Mouse (Mus musculus) limb, embryonic 15.5 days (tissue): Measurements from ENCODE around the gene Sdsl. TPM values are rescaled to one million over a fixed set of nuclear protein-coding genes. Genes with fewer than 3 reads are reported as not detected.

Source experiments
- ATAC-seq: fragments of 200-750 bp; cut with Nextera tagmentation; 2 replicates; pipeline ENCODE4 v1.8.0; 2017; ENCODE audit warnings: low read depth, moderate TSS enrichment; ENCODE audit not compliant: insufficient number of reproducible peaks, low FRiP score, low TSS enrichment
- H3K27ac ChIP-seq: fragments of 300-500 bp; sonication (generic); 2 replicates; pipeline ENCODE4 v1.5.1; 2015; ENCODE audit warnings: moderate library complexity, mild to moderate bottlenecking, inconsistent platforms
- H3K27me3 ChIP-seq: fragments of 300-500 bp; sonication (generic); 2 replicates; pipeline ENCODE4 v1.6.1; 2015; ENCODE audit warnings: inconsistent platforms
- H3K36me3 ChIP-seq: fragments of 300-500 bp; sonication (generic); 2 replicates; pipeline ENCODE4 v1.6.1; 2015; ENCODE audit warnings: inconsistent platforms
- H3K4me1 ChIP-seq: fragments of 300-500 bp; sonication (generic); 2 replicates; pipeline ENCODE4 v1.6.1; 2015; ENCODE audit warnings: inconsistent platforms
- H3K4me2 ChIP-seq: fragments of 300-500 bp; sonication (generic); 2 replicates; pipeline ENCODE4 v1.6.1; 2015; ENCODE audit warnings: mild to moderate bottlenecking, inconsistent platforms
- H3K4me3 ChIP-seq: fragments of 300-500 bp; sonication (generic); 2 replicates; pipeline ENCODE4 v1.5.1; 2015; ENCODE audit warnings: mild to moderate bottlenecking, inconsistent platforms
- H3K9ac ChIP-seq: fragments of 300-500 bp; sonication (generic); 2 replicates; pipeline ENCODE4 v1.6.1; 2015; ENCODE audit warnings: inconsistent platforms
- H3K9me3 ChIP-seq: fragments of 300-500 bp; sonication (generic); 2 replicates; pipeline ENCODE4 v1.6.1; 2016; ENCODE audit warnings: inconsistent platforms
- WGBS: fragments of 180-500 bp; shearing (Covaris S2); methylation state at CpG from one replicate; pipeline ENCODE4 v1.1.7; 2015; 5-methylcytosine and 5-hydroxymethylcytosine counted together
- polyA plus RNA-seq: library from polyadenylated mRNA; unstranded; fragments of >200 nt; fragmentation: Nextera tagmentation; extraction: Ambion mirVana; gene quantifications from 2 replicates; pipeline ENCODE4 v1.2.1, GENCODE M21; 2015

The Sdsl gene
- polyA plus RNA-seq, 1 experiment from 2014 or later, result 0.95 TPM

DNA sequence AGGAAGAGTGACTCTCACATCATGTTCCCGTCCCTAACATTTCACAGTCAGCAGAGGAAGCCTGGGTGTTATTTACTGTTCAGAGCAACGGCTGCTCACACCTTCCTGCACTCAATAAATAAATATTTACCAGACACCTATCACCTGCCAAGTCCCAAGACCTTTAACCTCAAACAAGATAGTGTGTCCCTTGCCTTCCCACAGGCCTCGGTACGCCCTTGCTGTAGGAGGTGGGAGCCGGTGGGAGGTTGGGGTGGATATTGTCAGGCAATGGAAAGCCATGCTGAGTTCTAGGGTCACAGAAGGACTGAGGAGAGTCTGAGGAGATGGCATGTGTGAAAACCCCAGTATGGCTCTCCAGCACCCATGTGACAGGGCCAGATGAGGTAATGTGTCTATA lies 4.3 kb downstream of the Sdsl start:
- no peaks in the 10 kb centered on the region for H3K9me3 ChIP-seq
- no peaks in the 10 kb centered on the region for H3K4me1 ChIP-seq
- WGBS, result 76% methylated on average over 5 of the region's 5 CpGs
- H3K27ac ChIP-seq, result no peak overlapping the region
- no peaks in the 10 kb centered on the region for H3K36me3 ChIP-seq
- no peak overlapping the region for H3K9ac ChIP-seq
- 0 out of 2 replicates have a peak, but pooled peaks cover under 1% of the 10 kb centered on the region for H3K27me3 ChIP-seq
- no peak overlapping the region for H3K4me3 ChIP-seq
- H3K4me2 ChIP-seq, result no peak overlapping the region
- no peak for ATAC-seq

GRCm38 (mm10) chr5:120467026-120467425 lies 5.6 kb downstream of the Sdsl start:
- Histone ChIP-seq H3K4me1 (no peaks in the 10 kb centered on the region), H3K27me3 (peaks cover 8% of the 10 kb centered on the region; the same call in 1 of the 2 replicates), H3K4me2 (no peak overlapping the region), H3K36me3 (no peaks in the 10 kb centered on the region), H3K9ac (no peak overlapping the region), H3K9me3 (no peaks in the 10 kb centered on the region), H3K27ac (no peak overlapping the region), H3K4me3 (no peak overlapping the region)
- 10% methylated on average over 4 of the region's 4 CpGs for WGBS
- no peak for ATAC-seq

GRCm38 (mm10) chr5:120465860-120466259 lies 6.8 kb downstream of the Sdsl start:
- no peaks in the 10 kb centered on the region for H3K36me3 ChIP-seq
- H3K27me3 ChIP-seq, result peaks cover 18% of the 10 kb centered on the region
- H3K9me3 ChIP-seq, result no peaks in the 10 kb centered on the region
- 84% methylated on average over 6 of the region's 6 CpGs for WGBS
- H3K4me1 ChIP-seq, result no peaks in the 10 kb centered on the region
- no peak for ATAC-seq
- H3K4me2 ChIP-seq, result no peak overlapping the region
- no peak overlapping the region for H3K27ac ChIP-seq
- H3K9ac ChIP-seq, result no peak overlapping the region
- H3K4me3 ChIP-seq, result no peak overlapping the region

DNA sequence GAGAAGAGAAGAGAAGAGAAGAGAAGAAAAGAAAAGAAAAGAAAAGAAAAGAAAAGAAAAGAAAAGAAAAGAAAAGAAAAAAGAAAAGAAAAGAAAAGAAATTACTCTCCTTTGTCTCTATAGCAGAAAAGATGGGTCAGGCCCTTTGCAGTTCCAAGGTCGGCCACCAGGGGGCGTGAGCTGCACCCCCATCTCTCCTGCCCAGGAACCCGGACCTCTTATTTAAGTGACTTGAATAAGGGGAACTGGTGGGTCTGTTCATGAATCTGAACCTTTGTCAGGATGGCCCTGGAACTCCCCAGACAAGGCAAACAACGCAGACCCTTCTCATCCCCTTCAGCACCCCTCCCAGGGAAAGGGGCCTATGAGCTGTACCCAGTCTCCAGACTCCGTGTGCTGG lies 7.5 kb downstream of the Sdsl start:
- Histone ChIP-seq H3K27me3 (peaks cover 21% of the 10 kb centered on the region), H3K36me3 (no peaks in the 10 kb centered on the region), H3K9ac (no peak overlapping the region), H3K4me1 (no peaks in the 10 kb centered on the region), H3K4me2 (no peak overlapping the region), H3K27ac (no peak overlapping the region), H3K4me3 (no peak overlapping the region), H3K9me3 (no peaks in the 10 kb centered on the region)
- no peak for ATAC-seq
- WGBS, result 39% methylated on average over 5 of the region's 5 CpGs

DNA sequence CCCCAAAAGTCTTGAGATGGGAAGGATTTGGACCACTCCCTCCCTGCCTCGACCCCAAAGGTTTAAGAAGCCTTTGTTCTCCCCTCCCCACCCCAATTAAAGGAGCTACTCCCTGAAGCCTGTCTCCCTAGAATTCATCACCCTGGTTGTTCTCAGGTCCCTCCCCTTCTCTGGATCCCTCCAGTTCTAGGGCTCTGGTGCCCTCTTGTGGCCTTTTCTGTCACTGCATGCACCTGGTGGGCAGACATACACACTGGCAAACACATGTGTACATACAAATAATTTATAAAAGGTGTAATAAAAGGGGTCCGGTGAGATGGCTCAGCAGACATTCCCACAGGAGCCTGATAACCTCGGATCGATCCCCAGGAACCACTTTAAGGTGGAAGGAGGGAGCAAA lies 8.3 kb downstream of the Sdsl start:
- ATAC-seq, result no peak
- Histone ChIP-seq H3K27ac (no peak overlapping the region), H3K27me3 (peaks cover 26% of the 10 kb centered on the region), H3K4me1 (no peaks in the 10 kb centered on the region), H3K4me2 (no peak overlapping the region), H3K36me3 (no peaks in the 10 kb centered on the region), H3K4me3 (no peak overlapping the region), H3K9ac (no peak overlapping the region), H3K9me3 (no peaks in the 10 kb centered on the region)
- WGBS, result 79% methylated on average over 4 of the region's 4 CpGs

DNA sequence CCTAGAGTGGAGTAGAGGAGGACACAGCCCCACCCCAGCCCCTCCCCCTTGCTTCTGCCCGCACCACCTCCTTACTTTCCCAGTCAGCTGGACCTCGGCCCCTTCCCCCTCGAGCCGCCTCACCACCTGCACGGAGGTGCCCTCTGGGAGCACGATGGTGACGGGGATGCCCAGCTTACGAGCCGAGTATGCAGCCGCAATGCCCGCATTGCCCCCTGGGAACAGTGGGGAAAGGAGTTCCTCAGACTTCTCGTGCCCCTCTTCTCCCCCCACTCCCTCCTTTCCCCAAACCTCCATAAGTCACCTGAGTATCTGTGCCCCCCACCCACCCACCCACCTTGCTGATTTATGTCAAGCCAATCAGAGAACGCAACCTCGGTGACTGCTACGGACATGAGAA lies 10.7 kb downstream of the Sdsl start:
- H3K4me2 ChIP-seq, result no peak overlapping the region
- no peak overlapping the region for H3K9ac ChIP-seq
- no peak overlapping the region for H3K4me3 ChIP-seq
- 64% methylated on average over 15 of the region's 15 CpGs for WGBS
- no peaks in the 10 kb centered on the region for H3K4me1 ChIP-seq
- peaks cover 31% of the 10 kb centered on the region for H3K27me3 ChIP-seq
- no peak overlapping the region for H3K27ac ChIP-seq
- H3K36me3 ChIP-seq, result no peaks in the 10 kb centered on the region
- ATAC-seq, result no peak
- H3K9me3 ChIP-seq, result no peaks in the 10 kb centered on the region

DNA sequence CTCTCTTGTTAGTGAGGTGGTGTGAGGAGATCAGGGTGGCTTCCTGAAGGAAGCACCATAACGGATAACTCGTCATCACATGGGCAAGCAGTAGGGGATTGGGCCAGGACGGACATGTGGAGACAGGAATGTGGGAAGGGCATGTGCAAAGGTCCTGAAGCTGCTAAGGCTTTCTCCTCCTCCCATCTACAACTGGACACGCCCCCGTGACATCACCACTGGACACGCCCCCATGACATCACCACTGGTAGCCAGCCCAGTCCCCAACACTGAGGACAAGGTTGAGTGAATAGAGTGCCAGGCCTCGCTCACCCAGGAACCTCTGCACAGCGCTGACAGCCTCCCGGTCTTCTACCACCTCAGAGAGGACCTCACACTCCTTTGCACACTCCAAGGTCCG lies 13.5 kb downstream of the Sdsl start:
- H3K27ac ChIP-seq, result no peak overlapping the region
- 73% methylated on average over 10 of the region's 10 CpGs for WGBS
- H3K9me3 ChIP-seq, result no peaks in the 10 kb centered on the region
- H3K27me3 ChIP-seq, result peaks cover 58% of the 10 kb centered on the region
- ATAC-seq, result no peak
- no peaks in the 10 kb centered on the region for H3K4me1 ChIP-seq
- no peaks in the 10 kb centered on the region for H3K36me3 ChIP-seq
- H3K4me3 ChIP-seq, result no peak overlapping the region
- no peak overlapping the region for H3K4me2 ChIP-seq
- no peak overlapping the region for H3K9ac ChIP-seq

DNA sequence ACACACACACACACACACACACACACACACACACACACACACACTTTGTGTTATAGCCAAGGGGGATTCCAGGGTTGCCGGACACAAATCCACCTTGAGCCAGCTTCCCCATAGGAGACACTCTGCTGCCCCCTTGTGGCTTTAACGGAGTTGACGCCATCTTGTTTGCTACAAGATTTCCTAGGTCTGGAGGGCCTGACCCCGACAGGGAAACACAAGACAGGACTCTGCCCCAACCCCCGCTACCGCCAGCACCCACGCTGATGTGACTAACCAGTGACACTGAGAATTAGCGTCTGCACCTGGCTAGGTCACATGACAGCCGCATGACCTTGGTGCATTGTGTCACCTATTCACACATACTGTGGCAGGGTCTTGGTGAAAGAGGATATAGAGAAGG lies 15.0 kb downstream of the Sdsl start:
- Histone ChIP-seq H3K4me2 (no peak overlapping the region), H3K9me3 (no peaks in the 10 kb centered on the region), H3K9ac (no peak overlapping the region), H3K4me3 (no peak overlapping the region), H3K27me3 (peaks cover 55% of the 10 kb centered on the region), H3K4me1 (no peaks in the 10 kb centered on the region), H3K36me3 (no peaks in the 10 kb centered on the region), H3K27ac (no peak overlapping the region)
- no peak for ATAC-seq
- WGBS, result 5% methylated on average over 9 of the region's 9 CpGs

DNA sequence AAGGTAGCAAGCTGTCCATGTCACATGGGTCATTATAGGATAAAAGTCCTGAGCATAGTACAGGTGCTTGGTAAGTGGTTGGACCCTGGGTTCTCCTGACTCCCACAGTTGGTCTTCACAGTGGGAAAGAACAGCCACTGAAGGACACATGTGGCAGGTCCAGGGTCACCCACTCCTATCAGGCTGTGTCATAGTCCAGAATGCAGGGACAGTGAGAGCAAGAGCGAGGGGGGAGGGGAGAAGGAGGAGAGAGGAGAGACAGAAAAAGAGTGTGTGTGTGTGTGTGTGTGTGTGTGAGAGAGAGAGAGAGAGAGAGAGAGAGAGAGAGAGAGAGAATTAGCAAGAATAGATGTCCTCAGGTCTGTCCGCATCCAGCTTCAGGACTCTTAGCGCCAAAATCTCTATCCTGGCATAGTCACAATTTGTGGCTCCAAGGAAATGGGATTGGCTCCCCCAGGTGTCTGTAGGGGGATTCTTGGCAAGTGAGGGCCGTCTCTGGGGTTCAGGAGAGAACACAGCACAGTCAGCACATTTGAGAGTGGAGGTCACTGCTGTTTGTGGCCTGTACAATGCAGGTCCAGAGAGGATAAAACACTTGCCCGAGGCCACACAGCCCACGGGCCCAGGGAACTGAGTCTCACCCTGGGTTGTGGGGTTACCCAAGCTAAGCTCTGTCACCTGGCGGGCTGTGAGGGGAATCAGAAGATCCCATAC lies 15.6 kb downstream of the Sdsl start:
- Histone ChIP-seq H3K9me3 (no peaks in the 10 kb centered on the region), H3K27ac (no peak overlapping the region), H3K4me2 (no peak overlapping the region), H3K4me3 (no peak overlapping the region), H3K36me3 (no peaks in the 10 kb centered on the region), H3K27me3 (peaks cover 54% of the 10 kb centered on the region), H3K4me1 (no peaks in the 10 kb centered on the region), H3K9ac (no peak overlapping the region)
- WGBS, result 55% methylated on average over 7 of the region's 7 CpGs
- ATAC-seq, result no peak

GRCm38 (mm10) chr5:120456253-120456652 lies 16.4 kb downstream of the Sdsl start:
- H3K27me3 ChIP-seq, result peaks cover 48% of the 10 kb centered on the region
- H3K4me3 ChIP-seq, result no peak overlapping the region
- no peak overlapping the region for H3K4me2 ChIP-seq
- 15% methylated on average over 1 of the region's 1 CpGs for WGBS
- ATAC-seq, result no peak
- no peak overlapping the region for H3K9ac ChIP-seq
- no peaks in the 10 kb centered on the region for H3K4me1 ChIP-seq
- H3K27ac ChIP-seq, result no peak overlapping the region
- no peaks in the 10 kb centered on the region for H3K9me3 ChIP-seq
- H3K36me3 ChIP-seq, result no peaks in the 10 kb centered on the region

DNA sequence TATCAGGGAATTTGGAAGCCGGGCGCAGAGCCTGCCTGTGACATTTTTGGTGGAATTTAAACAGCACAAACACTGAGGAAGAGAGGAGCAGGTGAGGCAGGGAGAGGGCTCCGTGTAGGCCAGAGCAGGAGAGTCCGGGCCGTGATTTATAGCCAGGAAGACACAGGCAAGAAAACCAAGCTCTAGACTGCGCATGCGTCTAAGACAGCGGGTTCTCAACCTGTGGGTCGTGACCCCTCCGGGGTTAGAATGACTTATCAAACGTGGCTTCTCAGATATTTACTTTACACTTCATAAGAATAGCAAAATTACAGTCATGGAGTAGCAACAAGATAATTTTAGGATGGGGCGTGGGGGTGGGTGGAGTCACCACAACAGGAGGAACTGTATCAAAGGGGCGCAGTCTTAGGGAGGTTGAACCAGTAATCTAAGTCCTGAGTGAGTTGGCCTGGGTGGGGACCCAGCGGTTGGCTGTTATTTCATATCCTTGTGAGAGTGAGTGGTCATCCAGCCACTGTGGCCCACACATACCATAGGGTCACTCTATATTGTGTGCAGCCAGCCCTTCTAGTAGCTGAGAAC lies 17.8 kb downstream of the Sdsl start:
- Histone ChIP-seq H3K4me3 (no peak overlapping the region), H3K27me3 (peaks cover 41% of the 10 kb centered on the region), H3K27ac (no peak overlapping the region), H3K4me1 (no peaks in the 10 kb centered on the region), H3K9me3 (no peaks in the 10 kb centered on the region), H3K9ac (no peak overlapping the region), H3K4me2 (no peak overlapping the region), H3K36me3 (no peaks in the 10 kb centered on the region)
- ATAC-seq, result no peak
- WGBS, result 37% methylated on average over 14 of the region's 14 CpGs

DNA sequence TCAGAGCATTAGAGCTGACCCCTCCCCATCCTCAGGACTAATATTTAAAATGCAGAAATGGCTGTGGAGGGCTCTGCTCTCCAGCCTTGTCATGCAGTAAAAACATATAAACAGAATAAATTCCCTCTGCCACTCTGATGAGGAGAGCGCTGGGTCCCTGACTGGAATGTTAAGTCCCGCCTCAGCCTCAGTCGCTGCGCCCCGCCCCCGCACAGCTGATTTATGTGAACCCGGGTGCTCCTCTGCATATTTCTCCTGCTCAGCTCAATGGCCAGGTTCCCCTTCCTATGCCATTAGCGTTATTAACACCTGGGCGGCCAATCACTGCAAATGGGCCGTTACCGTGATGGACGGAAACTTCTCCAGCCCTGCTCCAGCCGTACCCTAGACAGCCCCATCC lies 25.3 kb downstream of the Sdsl start:
- 26% methylated on average over 13 of the region's 13 CpGs for WGBS

More for the DNA sequence above, 25.3 kb downstream of the Sdsl start:
- Histone ChIP-seq H3K27me3 (peaks cover 52% of the 10 kb centered on the region), H3K27ac (no peak overlapping the region), H3K4me1 (no peaks in the 10 kb centered on the region), H3K36me3 (no peaks in the 10 kb centered on the region), H3K9me3 (no peaks in the 10 kb centered on the region), H3K9ac (no peak overlapping the region), H3K4me3 (no peak overlapping the region), H3K4me2 (no peak overlapping the region)
- no peak for ATAC-seq
